Mouse (Mus musculus) lung, adult 2 months (tissue): Measurements from ENCODE around the gene Slc15a2.

Source experiments
- CTCF ChIP-seq: fragments of 200-500 bp; IDR thresholded peaks from 2 replicates; pipeline ENCODE4 v1.5.1; 2011; ENCODE audit warnings: mild to moderate bottlenecking, low read length, control low read depth; ENCODE audit not compliant: insufficient read depth
- POLR2A ChIP-seq: fragments of 200-500 bp; IDR thresholded peaks from 2 replicates; pipeline ENCODE4 v1.6.1; 2011; ENCODE audit warnings: low read depth, mild to moderate bottlenecking, control low read depth, low read length, borderline replicate concordance; ENCODE audit errors: extremely low read depth

- TF ChIP-seq POLR2A (no peak), CTCF (no peak)
Measured at GRCm38 (mm10) chr16:36790166-36790565, 5.4 kb upstream of the Slc15a2 start.
